Mouse (Mus musculus) midbrain, postnatal 0 days (tissue): ENCODE results near the gene Crtc1. TPM values are rescaled to one million over a fixed set of nuclear protein-coding genes. Genes with fewer than 3 reads are reported as not detected.

ENCODE experiments used
- ATAC-seq: fragments of 200-750 bp; cut with Nextera tagmentation; 2 replicates; pipeline ENCODE4 v1.8.0; 2017; ENCODE audit warnings: moderate number of reproducible peaks, mild to moderate bottlenecking, moderate TSS enrichment, moderate library complexity; ENCODE audit not compliant: low FRiP score
- DNase-seq: peaks from one replicate; pipeline ENCODE4 v3.0.0-alpha.2; 2015; ENCODE audit warnings: low spot score
- H3K27ac ChIP-seq: fragments of 300-500 bp; sonication (generic); 2 replicates; pipeline ENCODE4 v1.5.1; 2014; ENCODE audit warnings: low read depth, mild to moderate bottlenecking, low read length, mixed read lengths
- H3K27me3 ChIP-seq: fragments of 300-500 bp; sonication (generic); 2 replicates; pipeline ENCODE4 v1.6.1; 2014; ENCODE audit warnings: low read length, control low read depth, mixed read lengths; ENCODE audit not compliant: insufficient read depth
- H3K36me3 ChIP-seq: fragments of 300-500 bp; sonication (generic); 2 replicates; pipeline ENCODE4 v1.6.1; 2014; ENCODE audit warnings: low read length, control low read depth, mixed read lengths; ENCODE audit not compliant: insufficient read depth
- H3K4me1 ChIP-seq: fragments of 300-500 bp; sonication (generic); 2 replicates; pipeline ENCODE4 v1.6.1; 2014; ENCODE audit warnings: mild to moderate bottlenecking, control low read depth, antibody characterized with exemption, low read length, mixed read lengths; ENCODE audit not compliant: insufficient read depth
- H3K4me2 ChIP-seq: fragments of 300-500 bp; sonication (generic); 2 replicates; pipeline ENCODE4 v1.6.1; 2014; ENCODE audit warnings: low read depth, mild to moderate bottlenecking, low read length, mixed read lengths; ENCODE audit not compliant: poor library complexity, severe bottlenecking
- H3K4me3 ChIP-seq: fragments of 300-500 bp; sonication (generic); 2 replicates; pipeline ENCODE4 v1.5.1; 2014; ENCODE audit warnings: low read depth, mild to moderate bottlenecking, low read length, moderate library complexity
- H3K9ac ChIP-seq: fragments of 300-500 bp; sonication (generic); replicated peaks from 2 replicates; pipeline ENCODE4 v1.6.1; 2014; ENCODE audit warnings: mild to moderate bottlenecking, low read length, moderate library complexity, mixed read lengths; ENCODE audit not compliant: poor library complexity, severe bottlenecking
- H3K9me3 ChIP-seq: fragments of 300-500 bp; sonication (generic); 2 replicates; pipeline ENCODE4 v1.6.1; 2016; ENCODE audit warnings: low read length, control low read depth
- CTCF ChIP-seq: IDR thresholded peaks from 2 replicates; pipeline ENCODE4 v1.5.1; 2016; ENCODE audit warnings: antibody characterized with exemption, mild to moderate bottlenecking
- WGBS: fragments of 180-500 bp; shearing (Covaris S2); extraction: QIAGEN DNeasy Blood & Tissue Kit; methylation state at CpG from one replicate; pipeline ENCODE4 v1.1.7; 2014; 5-methylcytosine and 5-hydroxymethylcytosine counted together
- polyA plus RNA-seq: library from polyadenylated mRNA; unstranded; fragments of >200 nt; fragmentation: Nextera tagmentation; extraction: Ambion mirVana; gene quantifications from 2 replicates; pipeline ENCODE4 v1.2.1, GENCODE M21; 2015
- total RNA-seq: library from RNA; depleted of rRNA; stranded (reverse); fragments of >200 nt; gene quantifications from 2 replicates; pipeline ENCODE4 v1.2.3, GENCODE M21; 2014

Gene Crtc1
- total and polyA plus RNA-seq, 2 experiments from 2014 or later, result 47.8 to 56.3 TPM

- Histone ChIP-seq H3K27me3 (no peaks in the 10 kb centered on the region), H3K4me2 (no peak overlapping the region), H3K9ac (no peak overlapping the region), H3K36me3 (peaks cover 2% of the 10 kb centered on the region; the same call in 1 of the 2 replicates), H3K9me3 (no peaks in the 10 kb centered on the region), H3K4me3 (no peak overlapping the region), H3K4me1 (peaks cover 10% of the 10 kb centered on the region; the same call in 1 of the 2 replicates), H3K27ac (no peak overlapping the region)
- 38% methylated on average over 10 of the region's 10 CpGs for WGBS
- ATAC-seq (no peak), DNase-seq (no peak)
- TF ChIP-seq CTCF, result no peak
These were observed 21.5 kb downstream of the Crtc1 start for GRCm38 (mm10) chr8:70417914-70418313.

GRCm38 (mm10) chr8:70416941-70417340 lies 22.4 kb downstream of the Crtc1 start:
- H3K9ac ChIP-seq, result 0 out of 2 replicates have a peak overlapping the region, but pooled peaks have one; percentile 19
- no peak overlapping the region for H3K4me2 ChIP-seq
- WGBS, result 33% methylated on average over 6 of the region's 6 CpGs

DNA sequence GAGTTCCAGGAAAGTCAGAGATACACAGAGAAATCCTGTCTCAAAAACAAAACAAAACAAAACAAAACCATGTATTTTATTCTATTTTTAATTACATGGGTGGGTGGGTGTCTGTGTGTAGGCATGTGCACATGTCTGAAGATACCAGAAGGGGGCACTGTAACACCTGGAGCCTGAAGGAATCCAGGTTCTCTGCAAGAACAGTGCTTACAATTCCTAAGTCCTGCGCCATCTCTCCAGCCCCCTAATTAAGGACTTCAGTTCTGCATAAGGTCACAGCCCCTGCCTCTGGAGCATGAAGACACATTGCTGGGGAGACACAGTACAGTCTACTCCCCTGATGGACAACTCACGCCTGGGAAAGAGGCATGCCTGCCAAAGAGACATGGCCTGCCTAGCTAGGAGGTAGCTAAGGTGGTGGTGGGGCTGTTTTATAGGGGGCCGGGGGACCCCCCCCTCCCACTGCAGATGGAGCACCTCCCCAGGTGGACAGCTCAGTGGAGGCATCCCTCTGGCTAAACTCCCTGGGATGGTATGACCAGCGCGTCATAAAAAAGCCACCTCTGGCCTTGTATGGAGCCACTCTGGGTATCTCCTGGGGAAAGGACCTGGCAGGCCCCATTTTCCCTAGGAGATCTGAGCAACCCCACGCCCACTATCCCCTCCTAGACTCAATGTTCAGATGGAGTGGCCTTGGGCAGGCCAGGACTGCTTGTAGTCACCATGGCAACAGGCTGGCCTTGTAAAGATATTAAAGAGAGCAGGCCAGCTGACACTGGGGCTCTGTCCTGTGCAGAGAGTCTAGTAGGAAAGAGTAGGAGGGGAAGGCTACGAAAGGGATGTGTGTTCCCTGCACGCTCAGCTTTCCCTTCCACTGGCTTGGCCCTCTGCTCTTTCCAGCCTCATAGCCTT lies 23.6 kb downstream of the Crtc1 start:
- WGBS, result 63% methylated on average over 8 of the region's 8 CpGs
- H3K4me1 ChIP-seq, result peaks cover 10% of the 10 kb centered on the region; the same call in 1 of the 2 replicates

More at GRCm38 (mm10) chr8:70416941-70417340, 22.4 kb downstream of the Crtc1 start:
- DNase-seq, result no peak
- Histone ChIP-seq H3K9me3 (no peaks in the 10 kb centered on the region), H3K4me3 (no peak overlapping the region), H3K4me1 (peaks cover 10% of the 10 kb centered on the region; the same call in 1 of the 2 replicates), H3K36me3 (peaks cover 5% of the 10 kb centered on the region; the same call in 1 of the 2 replicates), H3K27me3 (no peaks in the 10 kb centered on the region), H3K27ac (peak overlapping the region; percentile 26; the same call in 1 of the 2 replicates)
- no peak for TF ChIP-seq CTCF
- no peak for ATAC-seq

GRCm38 (mm10) chr8:70414310-70414946 lies 25.0 kb downstream of the Crtc1 start:
- H3K4me2 ChIP-seq, result no peak overlapping the region
- no peak overlapping the region for H3K9ac ChIP-seq
- TF ChIP-seq CTCF, result no peak
- WGBS, result 91% methylated on average over 6 of the region's 6 CpGs
- peaks cover 5% of the 10 kb centered on the region; the same call in 1 of the 2 replicates for H3K36me3 ChIP-seq
- H3K27me3 ChIP-seq, result no peaks in the 10 kb centered on the region
- no peaks in the 10 kb centered on the region for H3K9me3 ChIP-seq
- peaks cover 13% of the 10 kb centered on the region for H3K4me1 ChIP-seq
- no peak overlapping the region for H3K4me3 ChIP-seq
- DNase-seq, result no peak
- no peak for ATAC-seq
- no peak overlapping the region for H3K27ac ChIP-seq

More for the DNA sequence above, 23.6 kb downstream of the Crtc1 start:
- TF ChIP-seq CTCF, result peak; percentile 72
- H3K9me3 ChIP-seq, result no peaks in the 10 kb centered on the region
- DNase-seq, result peak; percentile 72
- peak; percentile 61; the same call in 1 of the 2 replicates for ATAC-seq
- no peak overlapping the region for H3K4me2 ChIP-seq
- peaks cover 5% of the 10 kb centered on the region; the same call in 1 of the 2 replicates for H3K36me3 ChIP-seq
- H3K4me3 ChIP-seq, result no peak overlapping the region
- H3K27me3 ChIP-seq, result no peaks in the 10 kb centered on the region
- no peak overlapping the region; the same call in 1 of the 2 replicates for H3K27ac ChIP-seq
- H3K9ac ChIP-seq, result 0 out of 2 replicates have a peak overlapping the region, but pooled peaks have one; percentile 19

DNA sequence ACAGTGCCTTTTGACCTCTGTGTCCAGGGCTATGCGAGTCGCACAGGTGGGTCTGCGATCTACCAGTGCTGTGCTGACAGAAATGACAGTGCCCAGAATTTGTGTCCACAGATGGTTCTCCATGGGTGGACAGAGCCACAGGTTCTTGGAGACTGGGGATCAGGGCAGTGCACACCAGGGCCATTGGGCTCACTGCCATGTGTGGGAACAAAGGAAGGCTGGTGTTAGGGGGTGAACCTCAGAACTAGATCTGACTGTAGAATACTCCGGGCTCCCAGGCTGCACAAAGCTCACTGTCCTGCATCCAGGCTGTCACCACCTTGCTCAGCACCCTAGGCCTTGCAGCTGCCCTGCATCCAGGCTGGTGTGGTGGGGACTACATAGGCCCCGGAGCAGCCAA lies 29.1 kb downstream of the Crtc1 start:
- TF ChIP-seq CTCF, result no peak
- Histone ChIP-seq H3K9me3 (no peaks in the 10 kb centered on the region), H3K36me3 (peaks cover 5% of the 10 kb centered on the region; the same call in 1 of the 2 replicates), H3K27ac (no peak overlapping the region), H3K4me2 (no peak overlapping the region), H3K27me3 (no peaks in the 10 kb centered on the region), H3K4me1 (peaks cover 10% of the 10 kb centered on the region; the same call in 1 of the 2 replicates), H3K4me3 (no peak overlapping the region), H3K9ac (no peak overlapping the region)
- ATAC-seq, result no peak
- no peak for DNase-seq
- WGBS, result 91% methylated on average over 5 of the region's 5 CpGs
